Mouse (Mus musculus): ENCODE measurements around the gene Ubtf. TPM values are rescaled to one million over a fixed set of nuclear protein-coding genes. Genes with fewer than 3 reads are reported as not detected.

The Ubtf gene
- polyA plus RNA-seq, 1 experiment from 2014 or later, result 99.1 TPM

- H3K9ac ChIP-seq (replicated peaks; ENCODE audit: low read depth, low read length), result no peak overlapping the region
- peaks cover 11% of the 10 kb centered on the region for H3K4me1 ChIP-seq (replicated peaks; ENCODE audit: control insufficient read depth, insufficient read depth, low read length)
- H3K27ac ChIP-seq (ENCODE audit: low read length), result no peak overlapping the region
- H3K9me3 ChIP-seq (ENCODE audit: control insufficient read depth, low read length), result no peaks in the 10 kb centered on the region
- no peak overlapping the region for H3K4me3 ChIP-seq (replicated peaks; ENCODE audit: low read length)
- WGBS, result 90% methylated on average over 9 of the region's 9 CpGs
- no peak overlapping the region for H3K4me2 ChIP-seq (ENCODE audit: low read length)
- H3K27me3 ChIP-seq (replicated peaks; ENCODE audit: control insufficient read depth, insufficient read depth, low read length), result no peaks in the 10 kb centered on the region
- ATAC-seq, result no peak
- peaks cover 31% of the 10 kb centered on the region for H3K36me3 ChIP-seq (ENCODE audit: control insufficient read depth, insufficient read depth)
Observed at GRCm38 (mm10) chr11:102308104-102308503, 11.4 kb downstream of the Ubtf start.

- Histone ChIP-seq H3K27ac (ENCODE audit: low read length) (no peak overlapping the region), H3K4me3 (replicated peaks; ENCODE audit: low read length) (no peak overlapping the region), H3K4me2 (ENCODE audit: low read length) (no peak overlapping the region), H3K9ac (replicated peaks; ENCODE audit: low read depth, low read length) (no peak overlapping the region), H3K4me1 (replicated peaks; ENCODE audit: control insufficient read depth, insufficient read depth, low read length) (peaks cover 11% of the 10 kb centered on the region), H3K36me3 (ENCODE audit: control insufficient read depth, insufficient read depth) (peaks cover 20% of the 10 kb centered on the region), H3K9me3 (ENCODE audit: control insufficient read depth, low read length) (no peaks in the 10 kb centered on the region), H3K27me3 (replicated peaks; ENCODE audit: control insufficient read depth, insufficient read depth, low read length) (no peaks in the 10 kb centered on the region)
- no peak for ATAC-seq
- WGBS, result 70% methylated on average over 3 of the region's 3 CpGs
Observed at GRCm38 (mm10) chr11:102305359-102305758, 14.2 kb downstream of the Ubtf start.

- no peak overlapping the region for H3K27ac ChIP-seq (ENCODE audit: low read length)
- ATAC-seq, result no peak
- no peak overlapping the region for H3K9ac ChIP-seq (replicated peaks; ENCODE audit: low read depth, low read length)
- peaks cover 20% of the 10 kb centered on the region for H3K36me3 ChIP-seq (ENCODE audit: control insufficient read depth, insufficient read depth)
- H3K4me3 ChIP-seq (replicated peaks; ENCODE audit: low read length), result no peak overlapping the region
- no peaks in the 10 kb centered on the region for H3K27me3 ChIP-seq (replicated peaks; ENCODE audit: control insufficient read depth, insufficient read depth, low read length)
- H3K4me1 ChIP-seq (replicated peaks; ENCODE audit: control insufficient read depth, insufficient read depth, low read length), result peaks cover 6% of the 10 kb centered on the region
- H3K4me2 ChIP-seq (ENCODE audit: low read length), result no peak overlapping the region
- no peaks in the 10 kb centered on the region for H3K9me3 ChIP-seq (ENCODE audit: control insufficient read depth, low read length)
- WGBS, result 38% methylated on average over 2 of the region's 2 CpGs
Observed at GRCm38 (mm10) chr11:102304141-102304540, 15.4 kb downstream of the Ubtf start.

- no peaks in the 10 kb centered on the region for H3K27me3 ChIP-seq (replicated peaks; ENCODE audit: control insufficient read depth, insufficient read depth, low read length)
- peaks cover 14% of the 10 kb centered on the region for H3K4me1 ChIP-seq (replicated peaks; ENCODE audit: control insufficient read depth, insufficient read depth, low read length)
- no peak overlapping the region for H3K27ac ChIP-seq (ENCODE audit: low read length)
- no peaks in the 10 kb centered on the region for H3K9me3 ChIP-seq (ENCODE audit: control insufficient read depth, low read length)
- no peak overlapping the region for H3K4me3 ChIP-seq (replicated peaks; ENCODE audit: low read length)
- no peak for ATAC-seq
- no peaks in the 10 kb centered on the region for H3K36me3 ChIP-seq (ENCODE audit: control insufficient read depth, insufficient read depth)
- H3K4me2 ChIP-seq (ENCODE audit: low read length), result no peak overlapping the region
- H3K9ac ChIP-seq (replicated peaks; ENCODE audit: low read depth, low read length), result no peak overlapping the region
- 7% methylated on average over 1 of the region's 1 CpGs for WGBS
Observed at GRCm38 (mm10) chr11:102299839-102300238, 19.7 kb downstream of the Ubtf start.

GRCm38 (mm10) chr11:102297577-102298556, 21.7 kb downstream of the Ubtf start:
- 28% methylated on average over 27 of the region's 27 CpGs for whole genome bisulfite sequencing
- Histone ChIP-seq H3K9ac (replicated peaks; ENCODE audit: low read depth, low read length) (peak overlapping the region; percentile 76), H3K27ac (ENCODE audit: low read length) (peak overlapping the region; percentile 98), H3K4me3 (replicated peaks; ENCODE audit: low read length) (peak overlapping the region; percentile 78), H3K4me2 (ENCODE audit: low read length) (peak overlapping the region; percentile 87), H3K9me3 (ENCODE audit: control insufficient read depth, low read length) (no peaks in the 10 kb centered on the region), H3K27me3 (replicated peaks; ENCODE audit: control insufficient read depth, insufficient read depth, low read length) (no peaks in the 10 kb centered on the region), H3K36me3 (ENCODE audit: control insufficient read depth, insufficient read depth) (peaks cover 3% of the 10 kb centered on the region; the same call in 1 of the 2 replicates), H3K4me1 (replicated peaks; ENCODE audit: control insufficient read depth, insufficient read depth, low read length) (peaks cover 21% of the 10 kb centered on the region)
- ATAC-seq, result no peak; the same call in 1 of the 2 replicates

- Histone ChIP-seq H3K4me1 (replicated peaks; ENCODE audit: control insufficient read depth, insufficient read depth, low read length) (peaks cover 21% of the 10 kb centered on the region), H3K9me3 (ENCODE audit: control insufficient read depth, low read length) (no peaks in the 10 kb centered on the region), H3K36me3 (ENCODE audit: control insufficient read depth, insufficient read depth) (peaks cover 8% of the 10 kb centered on the region), H3K4me3 (replicated peaks; ENCODE audit: low read length) (peak within 1 kb of the TSS; percentile 78), H3K27ac (ENCODE audit: low read length) (peak within 1 kb of the TSS; percentile 98), H3K27me3 (replicated peaks; ENCODE audit: control insufficient read depth, insufficient read depth, low read length) (no peaks in the 10 kb centered on the region), H3K4me2 (ENCODE audit: low read length) (peak within 1 kb of the TSS; percentile 93), H3K9ac (replicated peaks; ENCODE audit: low read depth, low read length) (peak within 1 kb of the TSS; percentile 92)
- 0% methylated on average over 56 of the region's 125 CpGs for WGBS
- peak; percentile 95 for ATAC-seq
Observed at GRCm38 (mm10) chr11:102296491-102297472, 22.8 kb downstream of the Ubtf start, which contains the start of gene Atxn7l3. Gene Atxn7l3, minus strand, starts transcription at chr11:102296631.

- peaks cover 17% of the 10 kb centered on the region for H3K36me3 ChIP-seq (ENCODE audit: control insufficient read depth, insufficient read depth)
- H3K4me1 ChIP-seq (replicated peaks; ENCODE audit: control insufficient read depth, insufficient read depth, low read length), result peaks cover 21% of the 10 kb centered on the region
- H3K27me3 ChIP-seq (replicated peaks; ENCODE audit: control insufficient read depth, insufficient read depth, low read length), result no peaks in the 10 kb centered on the region
- H3K4me2 ChIP-seq (ENCODE audit: low read length), result peak overlapping the region; percentile 93
- no peaks in the 10 kb centered on the region for H3K9me3 ChIP-seq (ENCODE audit: control insufficient read depth, low read length)
- H3K27ac ChIP-seq (ENCODE audit: low read length), result peak overlapping the region; percentile 98
- peak; percentile 7; the same call in 1 of the 2 replicates for ATAC-seq
- under 1% methylated on average over 36 of the region's 73 CpGs for WGBS
- H3K4me3 ChIP-seq (replicated peaks; ENCODE audit: low read length), result peak overlapping the region; percentile 78
- peak overlapping the region; percentile 92 for H3K9ac ChIP-seq (replicated peaks; ENCODE audit: low read depth, low read length)
Observed at GRCm38 (mm10) chr11:102295598-102296471, 23.7 kb downstream of the Ubtf start.

GRCm38 (mm10) chr11:102294887-102295597, 24.5 kb downstream of the Ubtf start:
- no peaks in the 10 kb centered on the region for H3K9me3 ChIP-seq (ENCODE audit: control insufficient read depth, low read length)
- 0 out of 2 replicates have a peak, but pooled peaks have one; percentile 0 for ATAC-seq
- 46% methylated on average over 12 of the region's 12 CpGs for WGBS
- H3K4me2 ChIP-seq (ENCODE audit: low read length), result peak overlapping the region; percentile 93
- H3K36me3 ChIP-seq (ENCODE audit: control insufficient read depth, insufficient read depth), result peaks cover 18% of the 10 kb centered on the region
- H3K4me1 ChIP-seq (replicated peaks; ENCODE audit: control insufficient read depth, insufficient read depth, low read length), result peaks cover 21% of the 10 kb centered on the region
- H3K27ac ChIP-seq (ENCODE audit: low read length), result peak overlapping the region; percentile 98
- peak overlapping the region; percentile 92 for H3K9ac ChIP-seq (replicated peaks; ENCODE audit: low read depth, low read length)
- H3K4me3 ChIP-seq (replicated peaks; ENCODE audit: low read length), result peak overlapping the region; percentile 78
- H3K27me3 ChIP-seq (replicated peaks; ENCODE audit: control insufficient read depth, insufficient read depth, low read length), result no peaks in the 10 kb centered on the region
